Mouse (Mus musculus): ENCODE results near the gene Pfn4. TPM values are rescaled to one million over a fixed set of nuclear protein-coding genes. Genes with fewer than 3 reads are reported as not detected.

The Pfn4 gene
- polyA plus RNA-seq (2012; rRNA removed), result 8.9 and 14.8 TPM in 2 replicates

DNA sequence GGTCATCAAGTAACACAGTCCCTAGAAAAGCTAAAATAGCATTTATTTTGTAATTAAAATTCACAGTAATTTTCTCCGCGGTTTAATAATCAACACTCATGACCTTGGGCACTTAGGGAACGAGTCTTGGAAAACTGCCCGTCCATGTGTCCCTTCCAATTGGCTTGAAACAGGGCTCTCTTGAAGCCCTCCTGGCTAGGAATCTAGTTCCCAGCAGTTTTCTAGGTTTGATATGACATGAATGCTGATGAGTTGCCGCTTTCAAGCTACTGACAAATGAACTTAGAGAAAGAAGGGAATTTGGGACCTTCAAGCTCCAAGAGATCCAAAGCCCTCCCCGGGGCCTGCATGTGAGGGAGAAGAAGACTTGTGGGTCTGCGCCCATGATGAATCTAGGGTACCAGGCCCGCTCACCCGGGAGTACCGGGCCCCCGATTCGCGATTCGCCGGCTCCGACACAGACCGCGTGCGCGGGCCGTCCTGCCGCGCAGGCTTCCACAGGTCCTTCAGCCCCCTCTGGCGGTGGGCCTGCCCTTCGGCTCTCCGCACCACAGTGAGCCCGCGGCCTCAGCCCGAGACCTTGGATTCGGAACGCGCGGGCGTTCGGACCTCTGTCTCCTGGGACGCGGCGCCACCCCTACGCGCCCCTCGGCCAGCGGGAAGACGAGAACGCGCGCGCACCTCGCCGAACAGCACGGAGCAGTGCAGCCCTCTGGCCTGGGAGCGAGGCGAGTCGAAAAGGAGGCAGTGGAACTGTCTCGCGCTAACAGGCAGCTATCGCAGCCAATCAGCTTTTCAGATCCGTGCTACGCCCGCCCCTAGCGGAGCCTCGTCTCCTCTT lies at the start of gene Pfn4, which contains the start of gene Fam228b:
Pfn4 (plus strand) TSS at position 531 of the 841 bp plus-strand sequence.
Fam228b (minus strand) TSS at position 776 of the 841 bp plus-strand sequence.

DNA sequence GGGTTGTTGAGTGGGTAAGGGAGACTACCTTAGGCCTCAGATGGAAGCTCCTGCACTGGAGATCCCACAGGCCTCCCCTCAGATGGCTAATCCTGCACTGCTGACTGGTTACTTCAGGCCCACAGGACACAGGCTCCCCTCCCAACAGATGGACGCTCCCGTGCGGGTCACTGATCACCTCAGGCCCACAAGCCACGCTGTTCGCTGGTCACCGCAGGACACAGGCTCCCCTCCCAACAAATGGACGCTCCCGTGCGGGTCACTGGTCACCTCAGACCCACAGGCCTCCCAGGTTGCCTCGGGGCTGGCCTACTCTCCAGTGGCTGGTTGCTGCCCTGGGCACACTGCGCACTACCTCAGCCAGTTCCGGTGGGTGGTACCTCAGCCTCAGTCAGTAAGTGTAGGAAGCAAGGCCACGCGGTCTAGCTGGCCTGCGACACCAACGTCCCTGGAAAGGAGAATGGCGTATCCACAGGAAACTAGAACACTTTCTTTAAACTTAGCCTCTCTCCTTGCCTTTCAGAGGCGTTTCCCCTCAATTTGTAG lies 30.7 kb upstream of the Pfn4 start, which contains the start of gene Fam228a:
Fam228a (minus strand) TSS at position 400 of the 546 bp plus-strand sequence.

DNA sequence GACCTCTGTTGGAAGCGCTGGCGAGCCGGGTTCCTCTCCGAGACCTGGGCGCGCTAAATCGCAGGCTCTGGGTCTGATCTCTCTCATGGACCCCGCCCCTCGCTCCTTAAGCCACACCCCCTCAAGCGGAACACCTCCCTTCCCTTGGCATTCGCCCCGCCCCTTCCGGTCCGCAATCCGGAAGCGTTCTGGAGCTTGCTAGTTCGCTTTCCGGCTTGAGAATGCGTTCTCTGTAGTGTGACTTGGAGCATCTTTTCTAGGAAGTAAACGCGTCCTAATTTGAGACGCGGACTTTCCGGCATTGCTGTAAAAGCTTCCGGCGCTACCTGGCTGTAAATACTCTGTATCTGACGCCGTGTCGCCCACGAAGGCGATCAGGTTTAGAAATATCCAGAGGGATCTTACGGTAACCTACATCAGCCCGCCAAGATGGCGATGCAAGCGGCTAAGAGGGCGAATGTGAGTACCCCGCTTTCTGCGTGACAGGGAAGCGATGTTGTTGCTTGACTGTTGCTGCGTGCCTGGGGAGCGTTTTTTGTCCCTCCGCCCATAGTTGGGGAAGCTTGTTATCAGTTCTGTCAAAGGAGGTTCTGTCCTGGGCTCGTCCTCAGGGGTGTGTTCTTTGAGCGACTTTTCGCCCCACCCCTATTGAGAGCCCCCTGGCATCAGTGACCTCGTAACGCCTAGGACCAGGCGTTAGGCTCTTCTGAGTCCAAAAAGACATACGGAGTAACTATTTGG lies 48.7 kb downstream of the Pfn4 start, which contains the start of gene Sf3b6:
Sf3b6 (plus strand) TSS at position 184 of the 741 bp plus-strand sequence.

Other genes with a start within 250 kb of the Pfn4 start
- gene Itsn2, start 176.4 kb upstream of the Pfn4 start, polyA plus RNA-seq (2012; rRNA removed), result 31.8 and 32.2 TPM in 2 replicates
- not detected in 2 replicates for gene Gm3625, start 176.1 kb upstream of the Pfn4 start, polyA plus RNA-seq (2012; rRNA removed)
- 3.2 and 3.3 TPM in 2 replicates for gene Fam228a, start 30.6 kb upstream of the Pfn4 start, polyA plus RNA-seq (2012; rRNA removed)
- 7.2 and 10.4 TPM in 2 replicates for gene Fam228b, start 245 bp downstream of the Pfn4 start, polyA plus RNA-seq (2012; rRNA removed)
- 166 and 192 TPM in 2 replicates for gene Sf3b6, start 48.5 kb downstream of the Pfn4 start, polyA plus RNA-seq (2012; rRNA removed)
- 73.9 and 82.3 TPM in 2 replicates for gene Fkbp1b, start 72.6 kb downstream of the Pfn4 start, polyA plus RNA-seq (2012; rRNA removed)
- 11.1 and 11.5 TPM in 2 replicates for gene Wdcp, start 74.3 kb downstream of the Pfn4 start, polyA plus RNA-seq (2012; rRNA removed)
- 2.6 and 2.8 TPM in 2 replicates for gene Mfsd2b, start 105.3 kb downstream of the Pfn4 start, polyA plus RNA-seq (2012; rRNA removed)
- 12.2 and 12.6 TPM in 2 replicates for gene Ubxn2a, start 138.7 kb downstream of the Pfn4 start, polyA plus RNA-seq (2012; rRNA removed)
- 17.4 and 18.2 TPM in 2 replicates for gene Atad2b, start 148.3 kb downstream of the Pfn4 start, polyA plus RNA-seq (2012; rRNA removed)